In genomic region chr8:94386214-94387026, GRCm38 (mm10) we compare ENCODE assay signal across 8 mouse cellular contexts. TPM values are rescaled to one million over a fixed set of nuclear protein-coding genes. Genes with fewer than 3 reads are reported as not detected.
A peak's percentile ranks its signal among the peaks of the same experiment; 100 is the strongest.
DNase-seq lines count a peak whose midpoint lies in the region; ATAC-seq and TF ChIP-seq lines count a peak whose summit lies in the region.

Herpud1 (plus strand) TSS chr8:94386438.

- H3K27ac ChIP-seq in forebrain, postnatal 0 days (ENCODE audit: low read depth, low read length) = peak within 1 kb of the TSS; percentile 93
- peak within 1 kb of the TSS; percentile 90 for H3K27ac ChIP-seq in lung, embryonic 15.5 days

- DNase-seq in G1E (ENCODE audit: low spot score) = peak; percentile 98
- DNase-seq in cerebellum, adult 18-20 months = peak; percentile 98 to 99
- DNase-seq in forebrain, postnatal 0 days = peak; percentile 98
- DNase-seq in heart, postnatal 4 days = peak; percentile 98
- peak; percentile 98 to 99 for DNase-seq in layer of hippocampus, adult 8-10 months (ENCODE audit: low spot score in 2 of 2)
- peak; percentile 96 for DNase-seq in ovary, adult 18-20 months (ENCODE audit: low spot score)
- peak; percentile 96 for DNase-seq in thymus, postnatal 0 days (ENCODE audit: low spot score)

- no peaks in the 10 kb centered on the region for H3K9me3 ChIP-seq in G1E (replicated peaks)
- no peaks in the 10 kb centered on the region for H3K9me3 ChIP-seq in forebrain, postnatal 0 days (ENCODE audit: low read length)
- no peaks in the 10 kb centered on the region for H3K9me3 ChIP-seq in lung, embryonic 15.5 days

- H3K9ac ChIP-seq in forebrain, postnatal 0 days = peak within 1 kb of the TSS; percentile 96
- peak within 1 kb of the TSS; percentile 91 for H3K9ac ChIP-seq in lung, embryonic 15.5 days

- peak within 1 kb of the TSS; percentile 96 for H3K4me3 ChIP-seq in G1E (ENCODE audit: low read depth, low read length)
- peak within 1 kb of the TSS; percentile 81 for H3K4me3 ChIP-seq in forebrain, postnatal 0 days (ENCODE audit: low read depth, low read length)
- H3K4me3 ChIP-seq in lung, embryonic 15.5 days = peak within 1 kb of the TSS; percentile 88

- 1% methylated on average over 64 of the region's 65 CpGs for WGBS in forebrain, postnatal 0 days
- under 1% methylated on average over 64 of the region's 65 CpGs for WGBS in lung, embryonic 15.5 days

- peaks cover 9% of the 10 kb centered on the region for H3K27me3 ChIP-seq in G1E (ENCODE audit: insufficient read depth, low read length)
- no peaks in the 10 kb centered on the region for H3K27me3 ChIP-seq in forebrain, postnatal 0 days (ENCODE audit: insufficient read depth, low read length)
- no peaks in the 10 kb centered on the region for H3K27me3 ChIP-seq in lung, embryonic 15.5 days

- H3K4me1 ChIP-seq in G1E (ENCODE audit: insufficient read depth, low read depth, low read length) = peaks cover 32% of the 10 kb centered on the region
- H3K4me1 ChIP-seq in forebrain, postnatal 0 days (ENCODE audit: insufficient read depth) = peaks cover 11% of the 10 kb centered on the region
- H3K4me1 ChIP-seq in lung, embryonic 15.5 days = peaks cover 17% of the 10 kb centered on the region

- ATAC-seq in G1E (ENCODE audit: extremely low read depth, insufficient number of reproducible peaks, low FRiP score, poor library complexity, severe bottlenecking) = peak; percentile 94
- ATAC-seq in forebrain, postnatal 0 days = peak; percentile 99
- peak; percentile 98 for ATAC-seq in lung, embryonic 15.5 days (ENCODE audit: borderline replicate concordance, extremely low read depth, low FRiP score, low TSS enrichment)

- no peak for TF ChIP-seq CTCF in G1E (IDR thresholded peaks at IDR 0.05; ENCODE audit: low read depth, low read length)
- TF ChIP-seq CTCF in forebrain, postnatal 0 days (IDR thresholded peaks at IDR 0.05; ENCODE audit: low read depth) = peak; percentile 27; the same call in 1 of the 2 replicates

- H3K4me2 ChIP-seq in forebrain, postnatal 0 days (ENCODE audit: low read depth) = peak within 1 kb of the TSS; percentile 91
- peak within 1 kb of the TSS; percentile 75 for H3K4me2 ChIP-seq in lung, embryonic 15.5 days

- peaks cover 27% of the 10 kb centered on the region for H3K36me3 ChIP-seq in G1E (replicated peaks)
- peaks cover 22% of the 10 kb centered on the region for H3K36me3 ChIP-seq in forebrain, postnatal 0 days (ENCODE audit: insufficient read depth)
- peaks cover 23% of the 10 kb centered on the region for H3K36me3 ChIP-seq in lung, embryonic 15.5 days

RNA-seq across cellular contexts. Expression of gene Herpud1, which starts in this region (rescaled TPM):
- total RNA-seq in G1E (2014; fragmentation: Nextera tagmentation) (51.7 and 54.7 TPM in 2 replicates), G1E (2017) (59.5 and 68.4 TPM in 2 replicates)
- 46.6 and 63.0 TPM in 2 replicates for polyA plus RNA-seq in G1E (2012)
- total RNA-seq in forebrain, postnatal 0 days (2014; rRNA removed) = 68.2 and 79.7 TPM in 2 replicates
- polyA plus RNA-seq in forebrain, postnatal 0 days (2015; fragmentation: Nextera tagmentation; extraction: Ambion mirVana) = 60.7 and 63.4 TPM in 2 replicates
- total RNA-seq in heart, postnatal 4 days (2021) = 10 to 100 TPM; 56.6 to 66.4 TPM
- 10 to 100 TPM; 53.6 to 81.4 (median 65.6) TPM for total RNA-seq in layer of hippocampus, adult 8-10 months (2022)
- 107 and 116 TPM in 2 replicates for polyA plus RNA-seq in lung, embryonic 15.5 days (2015; fragmentation: Nextera tagmentation; extraction: Ambion mirVana)
- polyA plus RNA-seq in thymus, postnatal 0 days (2015; fragmentation: Nextera tagmentation; extraction: Ambion mirVana) = 78.9 and 83.6 TPM in 2 replicates

Comparison
In these comparisons a context has a peak if more than half of its experiments do, and no peak if none do; other contexts are left out.
1. Peak in every context shown above with its lines: DNase-seq, ATAC-seq, H3K4me3 ChIP-seq and H3K27ac ChIP-seq.